Mouse (Mus musculus) embryo, embryonic 11.5 days (tissue): ENCODE data around the gene Olfr1392.

Experiments
- DNase-seq: peaks from one replicate; pipeline ENCODE4 v3.0.0-alpha.2; 2012; ENCODE audit warnings: low read depth, low spot score

Gene Olfr1392

GRCm38 (mm10) chr11:49252048-49252447 is 33.0 kb upstream of the Olfr1392 start:
- no peak for DNase-seq

GRCm38 (mm10) chr11:49253035-49253434 is 32.0 kb upstream of the Olfr1392 start:
- no peak for DNase-seq

- DNase-seq: no peak
These were observed 25.8 kb upstream of the Olfr1392 start for GRCm38 (mm10) chr11:49259296-49259695.

GRCm38 (mm10) chr11:49259829-49260228 is 25.3 kb upstream of the Olfr1392 start:
- DNase-seq: no peak

GRCm38 (mm10) chr11:49260598-49261312 is 24.3 kb upstream of the Olfr1392 start:
- DNase-seq: no peak

- no peak for DNase-seq
These were observed 23.7 kb upstream of the Olfr1392 start for GRCm38 (mm10) chr11:49261313-49261855.

- DNase-seq: no peak
These were observed 22.8 kb upstream of the Olfr1392 start for GRCm38 (mm10) chr11:49262286-49262685.

- no peak for DNase-seq
These were observed 21.9 kb upstream of the Olfr1392 start for GRCm38 (mm10) chr11:49263149-49263548.

GRCm38 (mm10) chr11:49264081-49264480 is 21.0 kb upstream of the Olfr1392 start:
- no peak for DNase-seq

- no peak for DNase-seq
These were observed 20.5 kb upstream of the Olfr1392 start for GRCm38 (mm10) chr11:49264622-49265021.

GRCm38 (mm10) chr11:49265101-49265500 is 20.0 kb upstream of the Olfr1392 start:
- no peak for DNase-seq

- DNase-seq: no peak
These were observed 18.4 kb upstream of the Olfr1392 start for GRCm38 (mm10) chr11:49266671-49267070.

- DNase-seq: no peak
These were observed 17.8 kb upstream of the Olfr1392 start for GRCm38 (mm10) chr11:49267316-49267715.

- no peak for DNase-seq
These were observed 17.0 kb upstream of the Olfr1392 start for GRCm38 (mm10) chr11:49267970-49268579.

GRCm38 (mm10) chr11:49269761-49270160 is 15.3 kb upstream of the Olfr1392 start:
- DNase-seq: no peak

- no peak for DNase-seq
These were observed 14.7 kb upstream of the Olfr1392 start for GRCm38 (mm10) chr11:49270368-49270767.

GRCm38 (mm10) chr11:49271334-49271733 is 13.7 kb upstream of the Olfr1392 start:
- peak; percentile 60 for DNase-seq

GRCm38 (mm10) chr11:49273834-49274519 is 11.1 kb upstream of the Olfr1392 start:
- DNase-seq: no peak

GRCm38 (mm10) chr11:49278222-49278621 is 6.9 kb upstream of the Olfr1392 start, which contains the start of gene Olfr1393:
TSS of gene Olfr1393 (plus strand) at chr11:49278304.
- no peak for DNase-seq

- no peak for DNase-seq
These were observed 2.2 kb downstream of the Olfr1392 start for GRCm38 (mm10) chr11:49287251-49287650.

GRCm38 (mm10) chr11:49292777-49293176 is 7.7 kb downstream of the Olfr1392 start:
- DNase-seq: no peak

GRCm38 (mm10) chr11:49304441-49304840 is 19.4 kb downstream of the Olfr1392 start, which contains the start of gene Olfr10:
TSS of gene Olfr10 (plus strand) at chr11:49304741.
- no peak for DNase-seq
